Comparison of ENCODE assay signal across 8 mouse cellular contexts in genomic region chr10:96751580-96752264, GRCm38 (mm10).
DNase-seq lines count a peak whose midpoint lies in the region; ATAC-seq lines count a peak whose summit lies in the region.

No protein-coding gene starts in this region.

- 6% methylated on average over 12 of the region's 12 CpGs for WGBS in hindbrain, embryonic 15.5 days

- ATAC-seq in hindbrain, embryonic 15.5 days (ENCODE audit: low FRiP score, low read depth), result peak; percentile 57; the same call in 1 of the 2 replicates

- 0 out of 2 replicates have a peak overlapping the region, but pooled peaks have one; percentile 16 for H3K27ac ChIP-seq in hindbrain, embryonic 15.5 days (replicated peaks)

- peaks cover 27% of the 10 kb centered on the region for H3K4me1 ChIP-seq in hindbrain, embryonic 15.5 days (replicated peaks)

- H3K9me3 ChIP-seq in hindbrain, embryonic 15.5 days, result no peaks in the 10 kb centered on the region

- no peak overlapping the region for H3K4me3 ChIP-seq in hindbrain, embryonic 15.5 days

- H3K9ac ChIP-seq in hindbrain, embryonic 15.5 days, result no peak overlapping the region

- peak; percentile 77 for DNase-seq in Muller cell, postnatal 12 days (ENCODE audit: inconsistent ontology term)
- DNase-seq in cerebellum, postnatal 14 days, result peak; percentile 59
- peak; percentile 92 for DNase-seq in gastrocnemius, adult 18-20 months (ENCODE audit: low spot score)
- peak; percentile 45 to 49 for DNase-seq in left cerebral cortex, adult 18-20 months (ENCODE audit: low spot score in 2 of 2)
- peak; percentile 93 to 95 for DNase-seq in lung, postnatal 4 days
- peak; percentile 40 to 45 for DNase-seq in right cerebral cortex, adult 2 months (ENCODE audit: low spot score in 2 of 2)
- peak; percentile 11 for DNase-seq in urinary bladder, postnatal 10 days (ENCODE audit: low spot score)

- no peaks in the 10 kb centered on the region for H3K27me3 ChIP-seq in hindbrain, embryonic 15.5 days

- H3K36me3 ChIP-seq in hindbrain, embryonic 15.5 days, result no peaks in the 10 kb centered on the region

- H3K4me2 ChIP-seq in hindbrain, embryonic 15.5 days, result peak overlapping the region; percentile 40

Comparison
In these comparisons a context has a peak if more than half of its experiments do, and no peak if none do; other contexts are left out.
1. DNase-seq: peak in every context shown above with its lines; median percentile 94 in lung, postnatal 4 days; 92 in gastrocnemius, adult 18-20 months; 77 in Muller cell, postnatal 12 days; 59 in cerebellum, postnatal 14 days; 47 in left cerebral cortex, adult 18-20 months; 42 in right cerebral cortex, adult 2 months; 11 in urinary bladder, postnatal 10 days.